Mouse (Mus musculus) CH12F3 (cell line): ENCODE measurements around the gene Zfp426.

ENCODE experiments used
- in situ Hi-C: fragments of 300-500 bp; cut with MboI; formaldehyde crosslinking; loops from 2 replicates; pipeline ENCODE4 v1.14.3; 2020; ENCODE audit warnings: low sequenced_read_pairs

Gene Zfp426

GRCm38 (mm10) chr9:20459377-20460317, 32.9 kb downstream of the Zfp426 start, which contains the start of gene Zfp26:
Zfp26 (minus strand) TSS chr9:20460162.
- in situ Hi-C loops: no loop called here

GRCm38 (mm10) chr9:20453647-20454046, 38.9 kb downstream of the Zfp426 start:
- in situ Hi-C loops: no loop called here

GRCm38 (mm10) chr9:20451493-20451892, 41.1 kb downstream of the Zfp426 start:
- in situ Hi-C loops: no loop called here

- in situ Hi-C loops: no loop called here
Observed at GRCm38 (mm10) chr9:20443183-20443783, 49.3 kb downstream of the Zfp426 start.

GRCm38 (mm10) chr9:20430004-20430403, 62.5 kb downstream of the Zfp426 start:
- in situ Hi-C loops: no loop called here
